Mouse (Mus musculus): ENCODE results near the gene Gal3st1. TPM values are rescaled to one million over a fixed set of nuclear protein-coding genes. Genes with fewer than 3 reads are reported as not detected.
A peak's percentile ranks its signal among the peaks of the same experiment; 100 is the strongest.
"Not testable (repeated sequence)": the region's sequence is repeated elsewhere in the genome, so short reads cannot be mapped to it uniquely, and the experiment has no call there.

Gene Gal3st1
- total RNA-seq (2021), result 1 to 10 TPM; 8.4 to 9.1 TPM
- long read RNA-seq, experiment 1, transcript Gal3st1-202 (3 exons, 1,749 nt), result major isoform, 17 of 35 reads
- long read RNA-seq, experiment 1, transcript Gal3st1-201 (4 exons, 1,879 nt), result minor isoform, 5 of 35 reads
- long read RNA-seq, experiment 1, partial matches to known transcripts, result 0 of 35 reads
- long read RNA-seq, experiment 1, other reads (novel, unspliced or antisense), result 13 of 35 reads
- long read RNA-seq, experiment 2, transcript Gal3st1-201 (4 exons, 1,879 nt), result minor isoform, 7 of 26 reads
- long read RNA-seq, experiment 2, transcript Gal3st1-202 (3 exons, 1,749 nt), result major isoform, 13 of 26 reads
- long read RNA-seq, experiment 2, partial matches to known transcripts, result 1 of 26 reads
- long read RNA-seq, experiment 2, other reads (novel, unspliced or antisense), result 5 of 26 reads

- peak in 1 of 2 experiments; percentile 26 for DNase-seq (ENCODE audit: low spot score in 2 of 2)
Observed at GRCm38 (mm10) chr11:3983291-3983862, at the start of gene Gal3st1. TSS of gene Gal3st1 (plus strand) at chr11:3983636.

- DNase-seq (ENCODE audit: low spot score in 2 of 2), result no peak
Observed at GRCm38 (mm10) chr11:3933756-3934285, 49.6 kb upstream of the Gal3st1 start.

GRCm38 (mm10) chr11:3935135-3935534, 48.3 kb upstream of the Gal3st1 start:
- DNase-seq (ENCODE audit: low spot score in 2 of 2), result no peak

- DNase-seq (ENCODE audit: low spot score in 2 of 2), result no peak
Observed at GRCm38 (mm10) chr11:3936318-3936717, 47.1 kb upstream of the Gal3st1 start.

GRCm38 (mm10) chr11:3937321-3937874, 46.0 kb upstream of the Gal3st1 start:
- no peak for DNase-seq (ENCODE audit: low spot score in 2 of 2)

GRCm38 (mm10) chr11:3941371-3941770, 42.1 kb upstream of the Gal3st1 start:
- no peak for DNase-seq (ENCODE audit: low spot score in 2 of 2)

- no peak for DNase-seq (ENCODE audit: low spot score in 2 of 2)
Observed at GRCm38 (mm10) chr11:3946386-3946785, 37.0 kb upstream of the Gal3st1 start.

GRCm38 (mm10) chr11:3954876-3955275, 28.6 kb upstream of the Gal3st1 start:
- not testable (repeated sequence) for DNase-seq (ENCODE audit: low spot score in 2 of 2)

- DNase-seq (ENCODE audit: low spot score in 2 of 2), result not testable (repeated sequence)
Observed at GRCm38 (mm10) chr11:3955371-3955770, 28.1 kb upstream of the Gal3st1 start.

- DNase-seq (ENCODE audit: low spot score in 2 of 2), result no peak
Observed at GRCm38 (mm10) chr11:3960901-3961300, 22.5 kb upstream of the Gal3st1 start.

GRCm38 (mm10) chr11:3961761-3962160, 21.7 kb upstream of the Gal3st1 start:
- no peak for DNase-seq (ENCODE audit: low spot score in 2 of 2)

- no peak for DNase-seq (ENCODE audit: low spot score in 2 of 2)
Observed at GRCm38 (mm10) chr11:3963155-3963554, 20.3 kb upstream of the Gal3st1 start.

GRCm38 (mm10) chr11:3963610-3964415, 19.6 kb upstream of the Gal3st1 start, which contains the start of gene Pes1:
TSS of gene Pes1 (plus strand) at chr11:3963975.
- peak; percentile 78 to 81 for DNase-seq (ENCODE audit: low spot score in 2 of 2)

GRCm38 (mm10) chr11:3964416-3965172, 18.8 kb upstream of the Gal3st1 start:
- no peak for DNase-seq (ENCODE audit: low spot score in 2 of 2)

- no peak for DNase-seq (ENCODE audit: low spot score in 2 of 2)
Observed at GRCm38 (mm10) chr11:3969837-3970236, 13.6 kb upstream of the Gal3st1 start.

- no peak for DNase-seq (ENCODE audit: low spot score in 2 of 2)
Observed at GRCm38 (mm10) chr11:3970361-3970760, 13.1 kb upstream of the Gal3st1 start.

GRCm38 (mm10) chr11:3973081-3973480, 10.4 kb upstream of the Gal3st1 start:
- no peak for DNase-seq (ENCODE audit: low spot score in 2 of 2)

- DNase-seq (ENCODE audit: low spot score in 2 of 2), result no peak
Observed at GRCm38 (mm10) chr11:3974311-3974710, 9.1 kb upstream of the Gal3st1 start.

GRCm38 (mm10) chr11:3976678-3977077, 6.8 kb upstream of the Gal3st1 start, which contains the start of gene 4930556J24Rik:
TSS of gene 4930556J24Rik (minus strand) at chr11:3976778.
- DNase-seq (ENCODE audit: low spot score in 2 of 2), result no peak

GRCm38 (mm10) chr11:3978421-3978820, 5.0 kb upstream of the Gal3st1 start:
- no peak for DNase-seq (ENCODE audit: low spot score in 2 of 2)
